Comparison of ENCODE assay signal across 14 mouse cellular contexts in the genomic region with DNA sequence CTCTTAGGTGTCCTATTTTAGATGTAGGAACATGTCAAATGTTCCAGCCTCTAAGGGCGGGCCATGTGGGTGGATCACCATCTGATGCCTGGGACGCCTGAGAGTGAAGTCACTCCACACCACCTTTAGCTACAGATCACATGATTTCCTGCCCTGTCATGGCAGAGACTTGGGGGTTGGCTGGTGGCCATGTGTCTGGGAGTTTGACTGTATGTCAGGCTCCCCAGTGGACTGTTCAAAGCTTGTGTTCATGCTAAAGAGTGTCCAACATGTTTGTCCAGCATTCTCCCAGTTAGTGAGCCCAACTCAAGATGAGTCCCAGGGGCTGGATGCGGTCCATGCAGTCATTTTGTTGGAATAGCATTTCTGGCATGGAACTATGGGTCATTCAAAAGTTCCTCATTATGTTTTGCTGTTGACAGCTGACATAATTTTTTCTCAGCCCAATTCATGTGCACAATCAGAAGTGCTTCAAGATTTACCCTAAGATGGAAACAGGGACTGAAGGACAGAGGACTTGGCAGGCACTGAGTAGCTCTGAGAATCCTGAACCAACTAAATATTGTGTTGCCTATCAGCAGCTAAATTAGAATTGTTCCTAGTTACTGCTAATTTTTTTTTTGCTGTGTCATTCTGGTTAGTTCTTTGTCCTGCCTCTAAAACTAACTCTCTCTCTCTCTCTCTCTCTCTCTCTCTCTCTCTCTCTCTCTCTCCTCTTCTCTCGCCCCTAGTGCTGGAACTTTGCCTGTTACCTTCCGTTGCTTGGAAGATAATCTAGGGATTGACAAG.
DNase-seq lines count a peak whose midpoint lies in the region; ATAC-seq and TF ChIP-seq lines count a peak whose summit lies in the region.
"Had no signal": no experiment of that assay in that cellular context is flagged by ENCODE, and none has a peak within 500 bp of the region (broad histone marks: within the 10 kb centered on the region; RNA-seq: fewer than 3 reads in every experiment).

No protein-coding gene starts in this region.

- TF ChIP-seq CTCF in CH12.LX (conservative IDR thresholded peaks at IDR 0.05 in 1 of 2, IDR thresholded peaks at IDR 0.05 in 1 of 2; ENCODE audit: low read depth in 2 of 2, low read length in 2 of 2) = no peak

- dilution Hi-C loops in CH12.LX (cut with MboI; ENCODE audit: extremely low pct_ligation_motif_present, extremely low pct_unique_long_range_greater_than_20kb, low sequenced_read_pairs) = no loop called here

- WGBS in hindbrain, embryonic 15.5 days = 78% methylated on average over 5 of the region's 5 CpGs
- WGBS in hindbrain, embryonic 14.5 days = 84% methylated on average over 5 of the region's 5 CpGs

- intact Hi-C loops in left cerebral cortex, postnatal 36 days (cut with DNase I) = no loop called here

- 0 out of 2 replicates have a peak, but pooled peaks have one; percentile 8 for ATAC-seq in hindbrain, embryonic 15.5 days (ENCODE audit: low FRiP score, low read depth)
- no peak for ATAC-seq in hindbrain, embryonic 14.5 days (ENCODE audit: low FRiP score)
- ATAC-seq: forebrain, embryonic 14.5 days had no signal

- 0 out of 2 replicates have a peak, but pooled peaks have one; percentile 23 for TF ChIP-seq POLR2A in CH12.LX (IDR thresholded peaks at IDR 0.05; ENCODE audit: low read depth, low read length)

- H3K79me2 ChIP-seq in CH12.LX (replicated peaks; ENCODE audit: control insufficient read depth, extremely low read depth, insufficient read depth, poor library complexity, severe bottlenecking) = no peaks in the 10 kb centered on the region

- H3K4me3 ChIP-seq in hindbrain, embryonic 15.5 days = no peak overlapping the region
- no peak overlapping the region for H3K4me3 ChIP-seq in hindbrain, embryonic 14.5 days (replicated peaks; ENCODE audit: low read length)
- H3K4me3 ChIP-seq in CH12.LX (replicated peaks in 1 of 3; ENCODE audit: low read depth in 2 of 3, low read length in 2 of 3, poor library complexity in 1 of 3) = no peak overlapping the region
- H3K4me3 ChIP-seq: hindbrain, embryonic 13.5 days; limb, embryonic 15.5 days had no signal

- H3K27me3 ChIP-seq in hindbrain, embryonic 15.5 days = no peaks in the 10 kb centered on the region
- no peaks in the 10 kb centered on the region for H3K27me3 ChIP-seq in hindbrain, embryonic 14.5 days (ENCODE audit: control insufficient read depth, insufficient read depth, low read length)
- H3K27me3 ChIP-seq in CH12.LX (replicated peaks) = no peaks in the 10 kb centered on the region
- H3K27me3 ChIP-seq: hindbrain, embryonic 13.5 days; limb, embryonic 15.5 days had no signal

- no peak overlapping the region for H3K4me2 ChIP-seq in hindbrain, embryonic 15.5 days
- no peak overlapping the region for H3K4me2 ChIP-seq in hindbrain, embryonic 14.5 days (replicated peaks)
- no peak overlapping the region for H3K4me2 ChIP-seq in CH12.LX (ENCODE audit: insufficient read depth, low read depth, poor library complexity, severe bottlenecking)
- H3K4me2 ChIP-seq: hindbrain, embryonic 13.5 days; limb, embryonic 15.5 days had no signal

- H3K27ac ChIP-seq in hindbrain, embryonic 15.5 days (replicated peaks) = no peak overlapping the region
- no peak overlapping the region for H3K27ac ChIP-seq in hindbrain, embryonic 14.5 days
- H3K27ac ChIP-seq in CH12.LX (ENCODE audit: insufficient read depth, low read depth) = no peak overlapping the region
- H3K27ac ChIP-seq: hindbrain, embryonic 13.5 days; limb, embryonic 15.5 days had no signal

- TF ChIP-seq EP300 in CH12.LX (IDR thresholded peaks at IDR 0.05; ENCODE audit: low read length) = peak; percentile 61; the same call in 1 of the 2 replicates

- in situ Hi-C loops in CH12.LX (cut with MboI; ENCODE audit: low pct_ligation_motif_present, low pct_unique_long_range_greater_than_20kb, low sequenced_read_pairs) = no loop called here

- TF ChIP-seq RAD21 in CH12.LX (IDR thresholded peaks at IDR 0.05; ENCODE audit: low read depth, low read length) = no peak

- DNase-seq in hindbrain, embryonic 14.5 days (ENCODE audit: low spot score) = no peak
- DNase-seq in 3134 (ENCODE audit: extremely low read depth, insufficient read length, low spot score) (peak; percentile 18), CH12.LX (ENCODE audit: extremely low read depth) (peak; percentile 52)
- DNase-seq in gastrocnemius, postnatal 4 days (ENCODE audit: low spot score in 2 of 2) = peak; percentile 22 to 53
- no peak for DNase-seq in retina, postnatal 1 day
- DNase-seq in left cerebral cortex, postnatal 36 days (ENCODE audit: low spot score in 2 of 2) = no peak
- DNase-seq: adrenal gland, postnatal 36 days; kidney, postnatal 36 days; midbrain, embryonic 14.5 days; thymus, postnatal 4 days had no signal

- H3K9ac ChIP-seq in hindbrain, embryonic 15.5 days = no peak overlapping the region
- H3K9ac ChIP-seq in hindbrain, embryonic 14.5 days = no peak overlapping the region
- no peak overlapping the region for H3K9ac ChIP-seq in CH12.LX (ENCODE audit: insufficient read depth, low read depth)
- H3K9ac ChIP-seq: hindbrain, embryonic 13.5 days; limb, embryonic 15.5 days had no signal

- no peaks in the 10 kb centered on the region for H3K9me3 ChIP-seq in hindbrain, embryonic 15.5 days
- H3K9me3 ChIP-seq in hindbrain, embryonic 14.5 days (ENCODE audit: control insufficient read depth, low read length) = no peaks in the 10 kb centered on the region
- H3K9me3 ChIP-seq in CH12.LX (replicated peaks; ENCODE audit: low read length) = no peaks in the 10 kb centered on the region
- H3K9me3 ChIP-seq: hindbrain, embryonic 13.5 days; limb, embryonic 15.5 days had no signal

- H3K4me1 ChIP-seq in hindbrain, embryonic 15.5 days (replicated peaks) = no peaks in the 10 kb centered on the region
- H3K4me1 ChIP-seq in hindbrain, embryonic 14.5 days (replicated peaks; ENCODE audit: control insufficient read depth, insufficient read depth, low read length) = no peaks in the 10 kb centered on the region
- peaks cover 20 to 57% of the 10 kb centered on the region in 2 experiments for H3K4me1 ChIP-seq in CH12.LX (ENCODE audit: control insufficient read depth in 1 of 2, insufficient read depth in 2 of 2)
- H3K4me1 ChIP-seq: hindbrain, embryonic 13.5 days; limb, embryonic 15.5 days had no signal

- peaks cover 19% of the 10 kb centered on the region for H3K36me3 ChIP-seq in hindbrain, embryonic 15.5 days
- peaks cover 59% of the 10 kb centered on the region for H3K36me3 ChIP-seq in hindbrain, embryonic 14.5 days (replicated peaks; ENCODE audit: control insufficient read depth, insufficient read depth)
- no peaks in the 10 kb centered on the region for H3K36me3 ChIP-seq in CH12.LX (replicated peaks in 1 of 2; ENCODE audit: control insufficient read depth in 1 of 2, insufficient read depth in 1 of 2, low read length in 1 of 2)
- H3K36me3 ChIP-seq: limb, embryonic 15.5 days had no signal

TF ChIP-seq in CH12.LX, 34 proteins besides CTCF, POLR2A, EP300 and RAD21 (continues in another document):
- TF ChIP-seq MAX (IDR thresholded peaks at IDR 0.05; ENCODE audit: low read length) (peak; percentile 58), ZKSCAN1 (IDR thresholded peaks at IDR 0.05; ENCODE audit: borderline replicate concordance, low read depth, low read length) (no peak), MYC (IDR thresholded peaks at IDR 0.05; ENCODE audit: low read depth, low read length) (peak; percentile 80), PAX5 (IDR thresholded peaks at IDR 0.05; ENCODE audit: low read length) (no peak), NRF1 (IDR thresholded peaks at IDR 0.05; ENCODE audit: low read depth, low read length) (no peak), POLR2AphosphoS2 (IDR thresholded peaks at IDR 0.05; ENCODE audit: low read depth, low read length) (no peak), E2F4 (IDR thresholded peaks at IDR 0.05; ENCODE audit: insufficient replicate concordance, low read depth, low read length) (no peak), USF1 (IDR thresholded peaks at IDR 0.05; ENCODE audit: low read depth, low read length) (peak; percentile 54), MAFK (IDR thresholded peaks at IDR 0.05; ENCODE audit: insufficient replicate concordance, low read length) (no peak), IRF4 (IDR thresholded peaks at IDR 0.05; ENCODE audit: low read depth, low read length) (no peak), CHD1 (IDR thresholded peaks at IDR 0.05; ENCODE audit: low read depth, low read length) (no peak), BHLHE40 (IDR thresholded peaks at IDR 0.05; ENCODE audit: low read depth, low read length) (peak; percentile 69), JUN (IDR thresholded peaks at IDR 0.05; ENCODE audit: insufficient read depth, low read depth, low read length) (peak; percentile 37; the same call in 1 of the 2 replicates), MEF2A (IDR thresholded peaks at IDR 0.05; ENCODE audit: borderline replicate concordance, low read depth, low read length) (peak; percentile 44; the same call in 1 of the 2 replicates), KAT2A (IDR thresholded peaks at IDR 0.05; ENCODE audit: insufficient replicate concordance, low read length) (no peak), TBP (conservative IDR thresholded peaks at IDR 0.05; ENCODE audit: low read depth, low read length) (no peak), GABPA (IDR thresholded peaks at IDR 0.05; ENCODE audit: insufficient replicate concordance, low read depth, low read length) (no peak), SIN3A (IDR thresholded peaks at IDR 0.05; ENCODE audit: low read length) (peak; percentile 36; the same call in 1 of the 2 replicates), MAZ (IDR thresholded peaks at IDR 0.05; ENCODE audit: low read depth, low read length) (no peak), ZC3H11A (IDR thresholded peaks at IDR 0.05; ENCODE audit: low read depth, low read length) (no peak), TCF12 (IDR thresholded peaks at IDR 0.05; ENCODE audit: low read depth, low read length) (peak; percentile 35; the same call in 1 of the 2 replicates), HCFC1 (IDR thresholded peaks at IDR 0.05; ENCODE audit: low read depth, low read length) (peak; percentile 21; the same call in 1 of the 2 replicates), UBTF (IDR thresholded peaks at IDR 0.05; ENCODE audit: low read depth, low read length) (no peak), SMC3 (IDR thresholded peaks at IDR 0.05; ENCODE audit: low read depth, low read length) (no peak), USF2 (conservative IDR thresholded peaks at IDR 0.05; ENCODE audit: low read depth, low read length) (peak; percentile 44), JUND (conservative IDR thresholded peaks at IDR 0.05; ENCODE audit: low read depth, low read length) (0 out of 2 replicates have a peak, but pooled peaks have one; percentile 38), NELFE (IDR thresholded peaks at IDR 0.05; ENCODE audit: low read depth, low read length) (no peak), ZMIZ1 (IDR thresholded peaks at IDR 0.05; ENCODE audit: low read depth, low read length) (no peak), ELF1 (IDR thresholded peaks at IDR 0.05; ENCODE audit: low read depth, low read length) (no peak), MXI1 (IDR thresholded peaks at IDR 0.05; ENCODE audit: low read depth, low read length) (no peak), RCOR1 (conservative IDR thresholded peaks at IDR 0.05; ENCODE audit: low read depth, low read length) (no peak)

Comparison
In these comparisons a context has a peak if more than half of its experiments do, and no peak if none do; other contexts are left out.
1. DNase-seq: peak in 3134 (single experiment), CH12.LX (single experiment) and gastrocnemius, postnatal 4 days (2 of 2); none in hindbrain, embryonic 14.5 days (single experiment), retina, postnatal 1 day (single experiment) and left cerebral cortex, postnatal 36 days (0 of 2).